8 mouse cellular contexts compared by ENCODE assay signal in genomic region chr19:34289948-34290789, GRCm38 (mm10). TPM values are rescaled to one million over a fixed set of nuclear protein-coding genes. Genes with fewer than 3 reads are reported as not detected.
DNase-seq lines count a peak whose midpoint lies in the region; ATAC-seq and TF ChIP-seq lines count a peak whose summit lies in the region.

TSS of gene Fas (plus strand) at chr19:34290666.

- TF ChIP-seq CTCF in forebrain, postnatal 0 days (IDR thresholded peaks at IDR 0.05; ENCODE audit: low read depth) = no peak

- H3K4me3 ChIP-seq in forebrain, postnatal 0 days (ENCODE audit: low read depth, low read length) = peak within 1 kb of the TSS; percentile 33

- no peaks in the 10 kb centered on the region for H3K27me3 ChIP-seq in forebrain, postnatal 0 days (ENCODE audit: insufficient read depth, low read length)

- H3K9me3 ChIP-seq in forebrain, postnatal 0 days (ENCODE audit: low read length) = no peaks in the 10 kb centered on the region

- DNase-seq in CD4-positive, CD25-positive, alpha-beta regulatory T cell, adult 2 months (ENCODE audit: low read depth, low spot score) = peak; percentile 89
- peak; percentile 29 to 56 for DNase-seq in adrenal gland, postnatal 4 days (ENCODE audit: low spot score in 2 of 2)
- peak; percentile 54 for DNase-seq in forebrain, postnatal 0 days
- peak; percentile 79 for DNase-seq in heart, postnatal 4 days
- DNase-seq in layer of hippocampus, postnatal 10 days (ENCODE audit: low spot score in 2 of 2) = peak; percentile 22 to 37
- DNase-seq in lung, postnatal 14 days = peak; percentile 85
- peak; percentile 26 for DNase-seq in ovary, postnatal 10 days (ENCODE audit: low spot score)
- peak; percentile 85 for DNase-seq in thymus, postnatal 0 days (ENCODE audit: low spot score)

- 6% methylated on average over 19 of the region's 19 CpGs for whole genome bisulfite sequencing in forebrain, postnatal 0 days

- H3K4me1 ChIP-seq in forebrain, postnatal 0 days (ENCODE audit: insufficient read depth) = no peaks in the 10 kb centered on the region

- ATAC-seq in forebrain, postnatal 0 days = peak; percentile 92

- no peaks in the 10 kb centered on the region for H3K36me3 ChIP-seq in forebrain, postnatal 0 days (ENCODE audit: insufficient read depth)

- no peak within 1 kb of the TSS for H3K27ac ChIP-seq in forebrain, postnatal 0 days (ENCODE audit: low read depth, low read length)

- peak within 1 kb of the TSS; percentile 83 for H3K4me2 ChIP-seq in forebrain, postnatal 0 days (ENCODE audit: low read depth)

- H3K9ac ChIP-seq in forebrain, postnatal 0 days = peak within 1 kb of the TSS; percentile 35; the same call in 1 of the 2 replicates

RNA-seq across cellular contexts. Expression of gene Fas, which starts in this region (rescaled TPM):
- 1 to 10 TPM; 5.1 to 9.9 TPM for total RNA-seq in adrenal gland, postnatal 4 days (2021)
- total RNA-seq in forebrain, postnatal 0 days (2014; rRNA removed) = 0.77 and 2.5 TPM in 2 replicates
- polyA plus RNA-seq in forebrain, postnatal 0 days (2015; fragmentation: Nextera tagmentation; extraction: Ambion mirVana) = 0.85 and 0.94 TPM in 2 replicates
- total RNA-seq in heart, postnatal 4 days (2021) = 1 to 10 TPM; 4.3 to 4.6 TPM
- total RNA-seq in layer of hippocampus, postnatal 10 days (2021) = 1 to 10 TPM in 1 of 2 experiments, not detected in 1; 1.2 TPM
- 91.5 and 112 TPM in 2 replicates for polyA plus RNA-seq in thymus, postnatal 0 days (2015; fragmentation: Nextera tagmentation; extraction: Ambion mirVana)

Comparison
In these comparisons a context has a peak if more than half of its experiments do, and no peak if none do; other contexts are left out.
1. RNA of gene Fas (polyA plus RNA-seq): 91.5 to 112 TPM in thymus, postnatal 0 days; 0.85 to 0.94 TPM in forebrain, postnatal 0 days; every median in the first group is over 10 times any median in the second.
2. DNase-seq: peak in every context shown above with its lines; median percentile 89 in CD4-positive, CD25-positive, alpha-beta regulatory T cell, adult 2 months; 85 in lung, postnatal 14 days; 85 in thymus, postnatal 0 days; 79 in heart, postnatal 4 days; 54 in forebrain, postnatal 0 days; 42 in adrenal gland, postnatal 4 days; 30 in layer of hippocampus, postnatal 10 days; 26 in ovary, postnatal 10 days.